Mouse (Mus musculus) lung, adult 2 months (tissue): ENCODE measurements around the gene Ddx25. TPM values are rescaled to one million over a fixed set of nuclear protein-coding genes. Genes with fewer than 3 reads are reported as not detected.

Source experiments
- DNase-seq: peaks from one replicate; pipeline ENCODE4 v3.0.0; 2022
- H3K4me1 ChIP-seq: fragments of 200-500 bp; 2 replicates; pipeline ENCODE4 v1.6.1; 2011; ENCODE audit warnings: low read length; ENCODE audit not compliant: control insufficient read depth, insufficient read depth
- H3K4me3 ChIP-seq: fragments of 200-500 bp; replicated peaks from 2 replicates; pipeline ENCODE3; 2011; ENCODE audit warnings: low read depth, mild to moderate bottlenecking, control low read depth, low read length; ENCODE audit errors: extremely low read depth
- CTCF ChIP-seq: fragments of 200-500 bp; IDR thresholded peaks from 2 replicates; pipeline ENCODE4 v1.5.1; 2011; ENCODE audit warnings: mild to moderate bottlenecking, low read length, control low read depth; ENCODE audit not compliant: insufficient read depth
- POLR2A ChIP-seq: fragments of 200-500 bp; IDR thresholded peaks from 2 replicates; pipeline ENCODE4 v1.6.1; 2011; ENCODE audit warnings: low read depth, mild to moderate bottlenecking, control low read depth, low read length, borderline replicate concordance; ENCODE audit errors: extremely low read depth
- WGBS: fragments of 180-500 bp; shearing (Covaris S2); methylation state at CpG from one replicate; pipeline ENCODE4 v1.1.7; 2018; 5-methylcytosine and 5-hydroxymethylcytosine counted together
- polyA plus RNA-seq: library from polyadenylated mRNA; depleted of rRNA; stranded (reverse); fragments of >200 nt; gene quantifications from 2 replicates; pipeline ENCODE4 v1.2.3, GENCODE M21; 2012

The Ddx25 gene
- polyA plus RNA-seq, 1 experiment: 0.02 TPM

DNA sequence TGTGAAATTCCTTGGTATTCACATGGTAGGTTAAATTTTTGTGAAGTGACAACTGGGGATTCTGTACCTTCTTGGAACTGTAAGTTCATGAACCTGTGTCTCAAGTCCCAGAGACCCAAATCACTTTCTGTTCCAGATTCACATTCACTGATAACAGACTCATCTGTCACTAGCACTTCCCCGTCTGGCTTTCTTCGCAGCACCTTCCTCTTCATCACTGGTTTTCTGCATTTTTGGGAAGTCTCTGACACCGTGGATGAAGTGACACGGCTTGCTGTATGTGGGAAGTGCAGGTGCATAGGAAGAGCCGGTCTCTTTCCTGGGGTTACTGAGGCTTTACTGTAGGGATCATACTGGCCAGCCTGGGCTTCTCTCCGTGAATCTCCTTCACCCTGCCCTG is 3.3 kb upstream of the Ddx25 start:
- no peak for DNase-seq
- TF ChIP-seq CTCF (no peak), POLR2A (no peak)
- H3K4me3 ChIP-seq: no peak overlapping the region
- no peaks in the 10 kb centered on the region for H3K4me1 ChIP-seq
- WGBS: 76% methylated on average over 6 of the region's 6 CpGs

DNA sequence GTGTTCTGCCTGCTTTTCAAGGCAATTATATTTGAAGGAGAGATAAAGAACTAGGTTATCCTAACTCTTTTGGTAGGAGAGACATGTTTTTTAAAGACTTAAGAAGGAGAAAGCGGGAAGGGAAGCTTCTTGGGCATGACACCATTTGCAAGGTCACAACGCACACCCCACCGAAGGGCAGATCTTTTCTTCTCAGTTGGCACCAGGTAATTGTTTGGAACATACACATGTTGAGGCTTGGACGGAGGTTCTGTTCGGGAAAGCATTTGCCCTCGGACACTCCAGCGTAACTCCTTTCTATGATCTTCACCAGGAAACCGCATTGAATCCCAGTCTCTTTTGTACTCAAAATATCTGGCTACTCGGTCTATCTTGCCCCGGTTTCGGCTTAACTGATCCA is 2.7 kb upstream of the Ddx25 start:
- DNase-seq: no peak
- WGBS: 95% methylated on average over 11 of the region's 11 CpGs
- Histone ChIP-seq H3K4me3 (no peak overlapping the region), H3K4me1 (no peaks in the 10 kb centered on the region)
- TF ChIP-seq CTCF (no peak), POLR2A (no peak)

DNA sequence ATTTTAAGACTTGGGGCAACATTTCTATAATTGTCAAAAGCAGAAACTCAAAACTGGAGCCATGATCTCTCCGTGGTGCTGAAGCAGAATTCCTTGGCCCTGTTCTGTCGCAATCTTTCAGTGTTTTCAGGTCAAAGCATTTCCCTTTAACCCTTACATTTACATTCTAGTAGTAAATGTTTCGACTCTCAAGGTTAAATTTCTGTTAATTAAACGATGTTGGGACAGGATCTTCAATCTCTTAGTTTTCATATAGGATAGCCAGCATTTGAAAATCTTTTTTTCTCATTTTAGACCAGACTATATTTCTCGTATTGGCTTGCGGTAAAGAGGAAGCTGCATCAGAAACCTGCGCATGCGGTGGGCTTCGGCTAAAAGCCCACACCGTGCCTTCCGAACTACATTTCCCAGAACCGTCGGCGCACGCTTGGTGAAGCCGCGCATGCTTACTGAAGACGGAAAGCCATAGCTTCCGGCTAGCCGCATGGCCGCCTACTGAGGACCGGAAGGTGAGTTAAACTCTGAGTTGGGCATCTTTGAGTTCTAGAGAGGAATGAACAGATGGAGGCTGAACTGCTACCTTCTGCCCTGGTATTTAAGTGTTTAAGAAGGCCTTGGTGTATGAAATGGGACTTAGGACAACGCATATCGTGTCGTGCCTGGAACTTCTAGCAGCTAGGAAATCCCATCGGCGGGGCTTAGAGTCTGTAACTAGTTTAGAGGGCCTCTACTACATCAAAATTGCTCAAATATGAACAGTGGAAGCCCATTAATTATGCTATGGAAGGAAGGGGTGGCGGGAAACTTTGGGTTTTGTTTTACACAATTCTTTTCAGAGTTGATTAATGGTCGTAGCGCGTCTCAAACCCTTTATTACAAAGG is 922 bp upstream of the Ddx25 start:
- WGBS: 1% methylated on average over 31 of the region's 31 CpGs
- Histone ChIP-seq H3K4me3 (peak overlapping the region; percentile 77), H3K4me1 (no peaks in the 10 kb centered on the region)
- peak; percentile 62 for DNase-seq
- peak; percentile 75; the same call in 1 of the 2 replicates for TF ChIP-seq POLR2A
- no peak for TF ChIP-seq CTCF

GRCm38 (mm10) chr9:35556494-35557102 is 1.7 kb downstream of the Ddx25 start:
- H3K4me1 ChIP-seq: no peaks in the 10 kb centered on the region
- no peak for TF ChIP-seq POLR2A
- no peak for TF ChIP-seq CTCF
- no peak overlapping the region for H3K4me3 ChIP-seq
- DNase-seq: no peak
- WGBS: 57% methylated on average over 12 of the region's 12 CpGs

- H3K4me1 ChIP-seq: no peaks in the 10 kb centered on the region
- 73% methylated on average over 9 of the region's 9 CpGs for WGBS
- H3K4me3 ChIP-seq: no peak overlapping the region
- no peak for TF ChIP-seq CTCF
- no peak for DNase-seq
Measured at GRCm38 (mm10) chr9:35548455-35548854, 9.9 kb downstream of the Ddx25 start.

- DNase-seq: no peak
- TF ChIP-seq POLR2A (no peak), CTCF (no peak)
- WGBS: 50% methylated on average over 9 of the region's 9 CpGs
- H3K4me3 ChIP-seq: no peak overlapping the region
- H3K4me1 ChIP-seq: no peaks in the 10 kb centered on the region
Measured at GRCm38 (mm10) chr9:35546745-35547144, 11.6 kb downstream of the Ddx25 start.

GRCm38 (mm10) chr9:35545704-35546103 is 12.6 kb downstream of the Ddx25 start:
- TF ChIP-seq CTCF (no peak), POLR2A (no peak)
- H3K4me3 ChIP-seq: no peak overlapping the region
- 72% methylated on average over 12 of the region's 12 CpGs for WGBS
- no peak for DNase-seq
- H3K4me1 ChIP-seq: no peaks in the 10 kb centered on the region

GRCm38 (mm10) chr9:35544666-35545065 is 13.7 kb downstream of the Ddx25 start:
- DNase-seq: no peak
- Histone ChIP-seq H3K4me1 (no peaks in the 10 kb centered on the region), H3K4me3 (no peak overlapping the region)
- 75% methylated on average over 2 of the region's 2 CpGs for WGBS
- TF ChIP-seq CTCF (no peak), POLR2A (no peak)

DNA sequence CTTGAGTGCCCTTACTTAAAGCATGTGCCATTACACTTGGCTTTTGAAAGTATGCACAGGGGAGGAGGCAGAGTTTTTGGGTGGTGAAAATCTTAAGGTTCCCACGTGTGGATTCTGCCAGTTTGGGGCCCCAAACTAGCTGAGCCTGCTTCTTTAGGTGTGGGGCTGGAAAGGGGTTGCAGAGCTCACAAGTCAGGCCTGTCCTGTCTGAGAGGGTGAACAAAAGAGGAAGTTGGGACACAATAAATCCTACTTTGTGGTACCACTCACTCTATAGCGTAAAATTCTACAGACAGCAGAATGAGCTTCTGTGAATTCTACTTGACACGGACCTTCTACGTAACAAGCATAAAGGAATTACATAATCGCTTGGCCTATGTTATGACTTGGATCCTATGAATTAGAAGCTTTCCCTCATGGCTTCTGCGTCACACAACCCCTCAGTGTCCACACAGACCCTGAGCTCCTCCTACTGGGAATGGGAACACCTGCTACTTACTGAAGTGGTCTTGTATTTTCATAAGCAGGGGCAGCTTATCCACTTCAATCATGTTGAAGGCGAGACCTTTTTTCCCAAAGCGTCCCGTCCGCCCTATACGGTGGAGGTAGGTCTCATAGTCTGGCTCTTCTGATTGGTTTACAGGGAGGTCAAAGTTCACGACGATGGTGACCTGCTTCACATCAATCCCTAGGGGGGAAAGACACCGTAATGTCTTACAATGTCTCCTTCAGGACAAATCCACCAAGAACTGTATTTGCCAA is 15.0 kb downstream of the Ddx25 start:
- TF ChIP-seq POLR2A (no peak), CTCF (no peak)
- no peak for DNase-seq
- 82% methylated on average over 14 of the region's 14 CpGs for WGBS
- Histone ChIP-seq H3K4me1 (no peaks in the 10 kb centered on the region), H3K4me3 (no peak overlapping the region)

DNA sequence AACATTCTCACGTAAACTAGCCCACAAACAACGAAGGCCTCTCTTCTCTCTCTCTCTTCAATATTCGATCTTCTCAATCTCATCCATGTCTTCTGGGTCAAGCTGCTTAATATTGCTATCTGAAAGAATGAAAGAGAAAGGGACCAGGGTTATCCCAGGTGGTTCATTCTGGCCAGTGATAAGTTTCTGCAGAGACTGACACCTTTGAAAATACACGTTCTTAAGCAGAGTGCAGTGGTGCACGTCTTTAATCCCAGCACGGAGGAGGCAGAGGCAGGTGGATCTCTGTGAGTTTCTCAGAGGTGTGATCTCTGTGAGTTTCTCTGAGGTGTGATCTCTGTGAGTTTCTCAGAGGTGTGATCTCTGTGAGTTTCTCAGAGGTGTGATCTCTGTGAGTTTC is 16.4 kb downstream of the Ddx25 start:
- WGBS: 63% methylated on average over 6 of the region's 6 CpGs
- no peak for DNase-seq
- no peak overlapping the region for H3K4me3 ChIP-seq
- TF ChIP-seq POLR2A (no peak), CTCF (no peak)
- H3K4me1 ChIP-seq: no peaks in the 10 kb centered on the region
